Mouse (Mus musculus): ENCODE measurements at regions not wholly inside any gene's neighbourhood (a gene's known extent, or its start where the extent isn't known, plus 50 kb on each side); places are given as distances from the start of the nearest gene placed in this dataset.
"Not testable (repeated sequence)": the region's sequence is repeated elsewhere in the genome, so short reads cannot be mapped to it uniquely, and the experiment has no call there.

GRCm38 (mm10) chr10:19297669-19298068 lies 58.7 kb upstream of the Olig3 start:
- peak; percentile 11 for DNase-seq

GRCm38 (mm10) chr10:19295388-19296013 lies 60.8 kb upstream of the Olig3 start:
- no peak for DNase-seq

GRCm38 (mm10) chr10:19291474-19291873 lies 64.9 kb upstream of the Olig3 start:
- no peak for DNase-seq

GRCm38 (mm10) chr10:19291039-19291438 lies 65.3 kb upstream of the Olig3 start:
- DNase-seq = not testable (repeated sequence)

- DNase-seq = no peak
Measured at GRCm38 (mm10) chr10:19282166-19282565, 74.2 kb upstream of the Olig3 start.

GRCm38 (mm10) chr10:19281021-19281420 lies 75.3 kb upstream of the Olig3 start:
- DNase-seq = no peak

GRCm38 (mm10) chr10:19278189-19278842 lies 78.0 kb upstream of the Olig3 start:
- DNase-seq = no peak

- DNase-seq = no peak
Measured at GRCm38 (mm10) chr10:19277103-19277827, 79.1 kb upstream of the Olig3 start.

- DNase-seq = no peak
Measured at GRCm38 (mm10) chr10:19274985-19275384, 81.3 kb upstream of the Olig3 start.

GRCm38 (mm10) chr10:19269418-19269817 lies 86.9 kb upstream of the Olig3 start:
- no peak for DNase-seq

- DNase-seq = no peak
Measured at GRCm38 (mm10) chr10:19268051-19268450, 88.3 kb upstream of the Olig3 start.

- peak; percentile 16 for DNase-seq
Measured at GRCm38 (mm10) chr10:19240102-19240759, 116.1 kb upstream of the Olig3 start.

- no peak for DNase-seq
Measured at GRCm38 (mm10) chr10:19216240-19216639, 140.1 kb upstream of the Olig3 start.

GRCm38 (mm10) chr10:19209751-19210150 lies 146.6 kb upstream of the Olig3 start:
- DNase-seq = no peak

GRCm38 (mm10) chr10:19208101-19208722 lies 148.1 kb upstream of the Olig3 start:
- no peak for DNase-seq

- DNase-seq = no peak
Measured at GRCm38 (mm10) chr10:19207505-19207904, 148.8 kb upstream of the Olig3 start.

GRCm38 (mm10) chr10:19200311-19200710 lies 156.0 kb upstream of the Olig3 start:
- DNase-seq = no peak

- DNase-seq = no peak
Measured at GRCm38 (mm10) chr10:19195676-19196075, 160.7 kb upstream of the Olig3 start.

GRCm38 (mm10) chr10:19194646-19195045 lies 161.7 kb upstream of the Olig3 start:
- no peak for DNase-seq

GRCm38 (mm10) chr10:19192971-19193758 lies 163.2 kb upstream of the Olig3 start:
- DNase-seq = no peak

- DNase-seq = no peak
Measured at GRCm38 (mm10) chr10:19192221-19192620, 164.1 kb upstream of the Olig3 start.

- DNase-seq = peak; percentile 10
Measured at GRCm38 (mm10) chr10:19188082-19188742, 168.1 kb upstream of the Olig3 start.
